Comparison of ENCODE assay signal across 8 mouse cellular contexts in the genomic region with DNA sequence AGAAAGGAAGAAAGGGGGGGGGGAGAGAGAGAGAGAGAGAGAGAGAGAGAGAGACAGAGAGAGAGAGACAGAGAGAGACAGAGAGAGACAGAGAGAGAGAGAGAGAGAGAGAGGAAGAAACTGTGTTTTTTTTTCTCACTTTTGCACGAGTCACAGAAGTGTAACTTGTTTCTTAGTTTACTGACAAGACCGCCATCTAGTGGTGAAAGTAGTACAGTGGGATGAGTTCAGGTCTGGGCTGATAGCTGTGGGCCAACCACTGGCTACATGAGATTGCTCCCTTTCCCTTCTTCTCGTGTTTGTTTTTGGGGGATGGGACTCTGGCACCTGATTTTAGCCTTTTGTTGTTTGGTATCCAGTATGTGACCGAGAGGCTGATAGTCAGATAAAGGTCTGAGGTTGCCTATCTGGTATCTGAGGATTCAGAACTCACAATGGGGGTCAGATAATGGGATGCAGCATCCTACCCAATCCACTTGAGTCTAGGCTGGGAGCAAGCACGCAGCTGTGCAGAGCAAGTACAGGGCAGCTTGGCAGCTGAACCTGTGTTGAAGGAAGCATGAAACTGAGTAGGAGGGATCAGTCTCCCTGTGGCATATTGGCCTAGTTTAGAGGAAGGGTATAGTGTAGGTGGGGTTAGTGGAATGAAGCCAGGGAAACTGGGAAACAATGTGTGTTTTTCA. TPM values are rescaled to one million over a fixed set of nuclear protein-coding genes. Genes with fewer than 3 reads are reported as not detected.
DNase-seq lines count a peak whose midpoint lies in the region; ATAC-seq lines count a peak whose summit lies in the region.

No protein-coding gene starts in this region.

- H3K4me1 ChIP-seq in heart, embryonic 12.5 days (replicated peaks): no peaks in the 10 kb centered on the region

- H3K36me3 ChIP-seq in heart, embryonic 12.5 days: peaks cover 44% of the 10 kb centered on the region

- no peak overlapping the region for H3K9ac ChIP-seq in heart, embryonic 12.5 days

- ATAC-seq in frontal cortex, adult (ENCODE audit: low TSS enrichment): peak; percentile 73
- ATAC-seq in CD4-positive, CD25-positive, alpha-beta regulatory T cell, adult 4 months: peak; percentile 97
- peak; percentile 73; the same call in 1 of the 2 replicates for ATAC-seq in heart, embryonic 12.5 days (ENCODE audit: insufficient number of reproducible peaks, low FRiP score)

- WGBS in heart, embryonic 12.5 days: 19% methylated on average over 5 of the region's 5 CpGs

- DNase-seq in frontal cortex, postnatal 10 days (ENCODE audit: low spot score in 2 of 2): no peak
- peak; percentile 59 to 81 for DNase-seq in cerebellum, postnatal 10 days
- peak; percentile 62 for DNase-seq in kidney, postnatal 14 days
- DNase-seq in lung, postnatal 36 days: peak; percentile 86
- peak; percentile 29 to 63 for DNase-seq in spleen, postnatal 4 days (ENCODE audit: low spot score in 2 of 2)

- H3K4me2 ChIP-seq in heart, embryonic 12.5 days: no peak overlapping the region

- no peak overlapping the region for H3K4me3 ChIP-seq in heart, embryonic 12.5 days

- no peaks in the 10 kb centered on the region for H3K27me3 ChIP-seq in heart, embryonic 12.5 days (replicated peaks)

- H3K27ac ChIP-seq in heart, embryonic 12.5 days (ENCODE audit: poor library complexity, severe bottlenecking): no peak overlapping the region

- H3K9me3 ChIP-seq in heart, embryonic 12.5 days (replicated peaks): no peaks in the 10 kb centered on the region

RNA-seq across cellular contexts. Expression of gene Zfp948, which starts 12.8 kb away (rescaled TPM):
- 10 to 100 TPM; 13.0 to 14.0 TPM for polyA plus RNA-seq in CD4-positive, CD25-positive, alpha-beta regulatory T cell, adult 4 months (2017; shearing (Covaris generic))
- polyA plus RNA-seq in heart, embryonic 12.5 days (2016; fragmentation: Nextera tagmentation; extraction: Ambion mirVana): 14.4 and 15.1 TPM in 2 replicates

RNA-seq across cellular contexts. Expression of gene Zfp52, which starts 44.3 kb away (rescaled TPM):
- 10 to 100 TPM; 20.8 to 21.6 TPM for polyA plus RNA-seq in CD4-positive, CD25-positive, alpha-beta regulatory T cell, adult 4 months (2017; shearing (Covaris generic))
- polyA plus RNA-seq in heart, embryonic 12.5 days (2016; fragmentation: Nextera tagmentation; extraction: Ambion mirVana): 2.6 and 2.9 TPM in 2 replicates

Comparison
In these comparisons a context has a peak if more than half of its experiments do, and no peak if none do; other contexts are left out.
1. DNase-seq: peak in cerebellum, postnatal 10 days (2 of 2), kidney, postnatal 14 days (single experiment), lung, postnatal 36 days (single experiment) and spleen, postnatal 4 days (2 of 2); none in frontal cortex, postnatal 10 days (0 of 2).
2. Peak in every context shown above with its lines, with median percentiles within 50 percentile points of each other: ATAC-seq.